Mouse (Mus musculus) neural tube, embryonic 15.5 days (tissue): ENCODE data around the gene Oaz1. TPM values are rescaled to one million over a fixed set of nuclear protein-coding genes. Genes with fewer than 3 reads are reported as not detected.

ENCODE experiments used
- ATAC-seq: fragments of 200-750 bp; cut with Nextera tagmentation; 2 replicates; pipeline ENCODE4 v1.8.0; 2017; ENCODE audit warnings: mild to moderate bottlenecking, moderate TSS enrichment, moderate library complexity; ENCODE audit not compliant: low FRiP score
- H3K27ac ChIP-seq: fragments of 300-500 bp; sonication (generic); replicated peaks from 2 replicates; pipeline ENCODE4 v1.5.1; 2015; ENCODE audit warnings: mild to moderate bottlenecking, inconsistent platforms
- H3K27me3 ChIP-seq: fragments of 300-500 bp; sonication (generic); replicated peaks from 2 replicates; pipeline ENCODE4 v1.6.1; 2015; ENCODE audit warnings: inconsistent platforms
- H3K36me3 ChIP-seq: fragments of 300-500 bp; sonication (generic); 2 replicates; pipeline ENCODE4 v1.6.1; 2015; ENCODE audit warnings: inconsistent platforms
- H3K4me1 ChIP-seq: fragments of 300-500 bp; sonication (generic); 2 replicates; pipeline ENCODE4 v1.6.1; 2015; ENCODE audit warnings: inconsistent platforms
- H3K4me2 ChIP-seq: fragments of 300-500 bp; sonication (generic); 2 replicates; pipeline ENCODE4 v1.6.1; 2015; ENCODE audit warnings: inconsistent platforms, mild to moderate bottlenecking, moderate library complexity
- H3K4me3 ChIP-seq: fragments of 300-500 bp; sonication (generic); replicated peaks from 2 replicates; pipeline ENCODE4 v1.5.1; 2015; ENCODE audit warnings: mild to moderate bottlenecking, inconsistent platforms
- H3K9ac ChIP-seq: fragments of 300-500 bp; sonication (generic); replicated peaks from 2 replicates; pipeline ENCODE4 v1.6.1; 2015; ENCODE audit warnings: mild to moderate bottlenecking, inconsistent platforms
- H3K9me3 ChIP-seq: fragments of 300-500 bp; sonication (generic); replicated peaks from 2 replicates; pipeline ENCODE4 v1.6.1; 2016; ENCODE audit warnings: inconsistent platforms
- whole genome bisulfite sequencing: fragments of 180-500 bp; shearing (Covaris S2); methylation state at CpG from one replicate; pipeline ENCODE4 v1.1.7; 2015; ENCODE audit warnings: mixed read lengths; 5-methylcytosine and 5-hydroxymethylcytosine counted together
- polyA plus RNA-seq: library from polyadenylated mRNA; unstranded; fragments of >200 nt; fragmentation: Nextera tagmentation; extraction: Ambion mirVana; gene quantifications from 2 replicates; pipeline ENCODE4 v1.2.1, GENCODE M21; 2015

Oaz1 gene
- 1,221 and 1,325 TPM in 2 replicates for polyA plus RNA-seq

DNA sequence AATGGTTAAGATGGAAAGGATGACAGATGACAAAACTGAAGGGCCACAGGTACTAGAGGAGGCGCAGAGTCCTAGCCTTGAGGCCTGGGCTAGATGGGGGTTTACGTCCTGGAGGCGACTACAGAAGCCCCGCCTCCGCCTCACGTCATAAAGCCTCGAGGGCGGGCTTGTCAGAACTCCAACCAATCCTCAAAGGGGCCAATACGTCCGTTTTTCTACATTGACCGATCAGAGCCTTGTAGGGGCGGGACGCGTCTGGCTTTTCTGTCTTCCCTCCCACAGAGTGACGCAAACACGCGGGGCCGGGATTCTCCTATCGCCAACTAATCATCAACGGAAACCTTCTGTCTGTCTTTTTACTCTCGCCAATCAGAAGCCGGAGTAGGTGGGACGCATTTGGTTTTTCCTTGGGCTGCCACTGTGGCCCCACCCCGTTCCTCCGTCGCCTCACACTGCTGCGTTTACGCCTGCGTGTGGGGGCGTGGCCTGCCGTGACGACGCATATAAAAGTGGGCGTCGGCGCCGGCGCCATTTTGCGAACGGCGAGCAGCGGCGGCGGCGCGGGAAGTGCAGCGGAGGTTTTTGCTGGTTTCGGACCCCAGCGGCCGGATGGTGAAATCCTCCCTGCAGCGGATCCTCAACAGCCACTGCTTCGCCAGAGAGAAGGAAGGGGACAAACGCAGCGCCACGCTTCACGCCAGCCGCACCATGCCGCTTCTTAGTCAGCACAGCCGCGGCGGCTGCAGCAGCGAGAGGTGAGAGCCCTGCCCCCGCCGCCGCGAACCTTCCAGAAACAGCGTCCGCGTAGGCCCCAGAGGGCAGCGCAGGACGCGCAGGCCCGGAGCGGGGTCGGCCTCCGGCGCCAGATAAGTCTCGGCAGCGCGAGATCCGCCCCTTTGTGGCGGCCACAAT, at the start of gene Oaz1:
Gene Oaz1 (plus strand): TSS at position 506 of the 912 bp plus-strand sequence.
- Histone ChIP-seq H3K9me3 (no peaks in the 10 kb centered on the region), H3K4me3 (peak within 1 kb of the TSS; percentile 70), H3K4me2 (peak within 1 kb of the TSS; percentile 88), H3K27me3 (no peaks in the 10 kb centered on the region), H3K36me3 (peaks cover 17% of the 10 kb centered on the region), H3K27ac (peak within 1 kb of the TSS; percentile 95), H3K9ac (peak within 1 kb of the TSS; percentile 91), H3K4me1 (peaks cover 37% of the 10 kb centered on the region)
- WGBS = under 1% methylated on average over 77 of the region's 82 CpGs
- ATAC-seq = peak; percentile 98

GRCm38 (mm10) chr10:80777123-80777522, 49.3 kb upstream of the Oaz1 start:
- H3K36me3 ChIP-seq = peaks cover 97% of the 10 kb centered on the region
- H3K27ac ChIP-seq = no peak overlapping the region
- H3K9me3 ChIP-seq = no peaks in the 10 kb centered on the region
- no peak overlapping the region for H3K9ac ChIP-seq
- ATAC-seq = no peak
- H3K4me2 ChIP-seq = no peak overlapping the region
- no peaks in the 10 kb centered on the region for H3K27me3 ChIP-seq
- WGBS = 97% methylated on average over 5 of the region's 5 CpGs
- H3K4me3 ChIP-seq = no peak overlapping the region
- H3K4me1 ChIP-seq = 0 out of 2 replicates have a peak, but pooled peaks cover 6% of the 10 kb centered on the region

DNA sequence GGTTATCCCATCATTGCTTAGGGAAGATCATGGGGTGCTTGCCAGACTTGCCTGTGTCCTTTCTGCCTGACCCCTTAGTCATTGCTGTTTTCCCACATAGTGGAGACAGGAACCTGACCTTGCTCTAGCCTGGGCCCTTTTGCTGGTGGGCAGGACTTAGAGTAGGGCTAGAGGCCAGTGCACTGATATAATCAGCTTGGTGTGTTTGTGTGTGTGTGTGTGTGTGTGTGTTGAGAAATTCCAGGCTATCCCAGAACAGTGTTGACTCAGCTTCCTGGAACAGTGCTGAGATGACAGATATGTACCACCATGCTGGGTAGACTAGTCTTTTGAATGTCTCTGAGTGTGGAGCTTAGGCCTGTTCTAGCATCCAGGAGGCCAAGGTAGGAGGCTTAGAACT, 46.9 kb upstream of the Oaz1 start:
- no peak overlapping the region for H3K4me2 ChIP-seq
- no peak overlapping the region for H3K27ac ChIP-seq
- no peak overlapping the region for H3K9ac ChIP-seq
- H3K36me3 ChIP-seq = peaks cover 97% of the 10 kb centered on the region
- no peak overlapping the region for H3K4me3 ChIP-seq
- H3K4me1 ChIP-seq = no peaks in the 10 kb centered on the region
- no peaks in the 10 kb centered on the region for H3K9me3 ChIP-seq
- no peaks in the 10 kb centered on the region for H3K27me3 ChIP-seq
- no peak for ATAC-seq

- no peak overlapping the region for H3K4me3 ChIP-seq
- H3K4me2 ChIP-seq = no peak overlapping the region
- ATAC-seq = no peak
- no peaks in the 10 kb centered on the region for H3K4me1 ChIP-seq
- H3K27ac ChIP-seq = no peak overlapping the region
- H3K9ac ChIP-seq = no peak overlapping the region
- no peaks in the 10 kb centered on the region for H3K9me3 ChIP-seq
- H3K36me3 ChIP-seq = peaks cover 97% of the 10 kb centered on the region
- 98% methylated on average over 2 of the region's 2 CpGs for WGBS
- H3K27me3 ChIP-seq = no peaks in the 10 kb centered on the region
These were observed 42.2 kb upstream of the Oaz1 start for GRCm38 (mm10) chr10:80784302-80784701.

- Histone ChIP-seq H3K4me1 (no peaks in the 10 kb centered on the region), H3K9me3 (no peaks in the 10 kb centered on the region), H3K36me3 (peaks cover 96% of the 10 kb centered on the region), H3K9ac (no peak overlapping the region), H3K27me3 (no peaks in the 10 kb centered on the region), H3K27ac (no peak overlapping the region), H3K4me2 (no peak overlapping the region), H3K4me3 (no peak overlapping the region)
- ATAC-seq = no peak
- WGBS = 78% methylated on average over 12 of the region's 12 CpGs
These were observed 41.6 kb upstream of the Oaz1 start for GRCm38 (mm10) chr10:80784871-80785270.

GRCm38 (mm10) chr10:80785963-80786362, 40.5 kb upstream of the Oaz1 start:
- Histone ChIP-seq H3K4me3 (no peak overlapping the region), H3K4me1 (no peaks in the 10 kb centered on the region), H3K9ac (no peak overlapping the region), H3K36me3 (peaks cover 96% of the 10 kb centered on the region), H3K9me3 (no peaks in the 10 kb centered on the region), H3K27ac (no peak overlapping the region), H3K4me2 (no peak overlapping the region), H3K27me3 (no peaks in the 10 kb centered on the region)
- no peak for ATAC-seq
- 97% methylated on average over 11 of the region's 11 CpGs for WGBS

DNA sequence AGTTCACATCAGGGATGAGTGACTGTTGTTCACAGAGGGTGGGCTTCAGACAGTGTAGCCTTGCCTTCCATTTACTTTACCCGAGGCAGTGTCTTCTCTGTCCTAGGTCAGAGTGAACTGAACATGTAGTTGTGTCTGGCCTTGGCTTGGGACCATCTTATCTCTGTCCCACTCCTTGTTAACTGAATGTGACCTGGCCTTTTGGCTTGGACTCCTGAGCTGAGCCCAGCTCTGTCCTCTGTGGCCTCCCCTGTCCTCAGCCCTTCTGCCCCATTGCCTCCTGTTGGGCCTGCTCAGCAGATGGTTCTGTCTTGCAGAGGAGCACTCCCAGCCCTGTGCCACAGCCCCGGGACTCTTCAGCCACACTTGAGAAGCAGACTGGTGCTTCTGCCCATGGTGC, 38.9 kb upstream of the Oaz1 start:
- H3K4me2 ChIP-seq = no peak overlapping the region
- no peaks in the 10 kb centered on the region for H3K9me3 ChIP-seq
- ATAC-seq = no peak
- H3K4me1 ChIP-seq = no peaks in the 10 kb centered on the region
- no peak overlapping the region for H3K4me3 ChIP-seq
- H3K27me3 ChIP-seq = no peaks in the 10 kb centered on the region
- no peak overlapping the region for H3K27ac ChIP-seq
- no peak overlapping the region for H3K9ac ChIP-seq
- WGBS = 90% methylated on average over 2 of the region's 2 CpGs
- peaks cover 96% of the 10 kb centered on the region for H3K36me3 ChIP-seq

- ATAC-seq = no peak
- WGBS = 93% methylated on average over 19 of the region's 19 CpGs
- H3K4me3 ChIP-seq = no peak overlapping the region
These were observed 35.6 kb upstream of the Oaz1 start for GRCm38 (mm10) chr10:80790761-80791404.

DNA sequence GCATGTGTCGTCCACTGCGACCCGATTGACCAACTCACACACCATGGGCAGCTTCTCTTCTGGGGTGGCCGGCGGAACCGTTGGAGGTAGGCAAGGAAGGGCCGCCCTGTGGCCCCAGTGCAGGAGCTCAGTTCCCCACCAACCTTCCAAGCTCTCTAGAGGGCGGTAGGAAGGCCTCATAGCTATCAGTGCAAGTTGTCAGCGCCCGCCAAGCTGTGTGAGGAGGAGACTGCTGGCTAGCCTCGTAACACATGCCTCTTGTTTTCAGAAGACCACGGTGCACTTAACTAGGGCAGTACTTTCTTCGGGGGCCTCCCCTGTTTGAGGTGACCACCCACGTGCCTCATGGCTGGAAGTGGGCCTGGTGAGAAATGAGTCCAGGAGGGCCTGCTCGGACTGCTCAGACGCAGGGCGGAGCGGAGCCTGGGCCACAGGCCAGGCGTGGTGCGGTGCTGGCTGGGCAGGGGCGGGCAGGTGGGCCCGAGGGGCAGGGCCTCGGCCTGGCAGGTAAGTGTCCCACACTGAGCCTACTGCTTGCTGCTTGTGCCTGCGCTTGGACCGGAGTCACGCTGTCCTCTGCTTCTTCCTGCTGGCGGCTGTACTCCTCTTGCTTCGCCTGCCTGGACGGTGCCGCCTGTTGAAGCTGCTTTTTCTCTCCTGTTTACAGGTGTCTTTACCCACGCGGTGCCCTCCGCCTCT, 34.8 kb upstream of the Oaz1 start:
- no peak for ATAC-seq
- no peak overlapping the region for H3K27ac ChIP-seq
- WGBS = 87% methylated on average over 33 of the region's 33 CpGs

More at GRCm38 (mm10) chr10:80790761-80791404, 35.6 kb upstream of the Oaz1 start:
- H3K4me1 ChIP-seq = peaks cover 5% of the 10 kb centered on the region; the same call in 1 of the 2 replicates
- H3K9me3 ChIP-seq = no peaks in the 10 kb centered on the region
- no peak overlapping the region for H3K4me2 ChIP-seq
- H3K27me3 ChIP-seq = no peaks in the 10 kb centered on the region
- peaks cover 93% of the 10 kb centered on the region for H3K36me3 ChIP-seq
- H3K27ac ChIP-seq = no peak overlapping the region
- H3K9ac ChIP-seq = no peak overlapping the region

GRCm38 (mm10) chr10:80792175-80793032, 34.1 kb upstream of the Oaz1 start:
- no peaks in the 10 kb centered on the region for H3K27me3 ChIP-seq
- 76% methylated on average over 41 of the region's 41 CpGs for WGBS
- no peak overlapping the region for H3K4me3 ChIP-seq
- H3K36me3 ChIP-seq = peaks cover 88% of the 10 kb centered on the region
- no peak for ATAC-seq
- no peaks in the 10 kb centered on the region for H3K9me3 ChIP-seq
- no peak overlapping the region for H3K4me2 ChIP-seq
- H3K27ac ChIP-seq = no peak overlapping the region
- peaks cover 20% of the 10 kb centered on the region for H3K4me1 ChIP-seq
- no peak overlapping the region for H3K9ac ChIP-seq

More for the DNA sequence above, 34.8 kb upstream of the Oaz1 start:
- H3K9me3 ChIP-seq = no peaks in the 10 kb centered on the region
- H3K36me3 ChIP-seq = peaks cover 93% of the 10 kb centered on the region
- H3K27me3 ChIP-seq = no peaks in the 10 kb centered on the region
- no peak overlapping the region for H3K9ac ChIP-seq
- no peak overlapping the region for H3K4me2 ChIP-seq
- H3K4me3 ChIP-seq = no peak overlapping the region
- H3K4me1 ChIP-seq = peaks cover 12% of the 10 kb centered on the region
